Mouse (Mus musculus) gastrocnemius, postnatal 14 days (tissue): ENCODE measurements around the gene Spag5. TPM values are rescaled to one million over a fixed set of nuclear protein-coding genes. Genes with fewer than 3 reads are reported as not detected.

Experiments used
- total RNA-seq, 2 experiments: library from RNA; stranded (reverse); gene quantifications; 2 replicates each; pipeline ENCODE4 v1.2.3; 2021

The Spag5 gene
- total RNA-seq, 2 experiments from 2014 or later, result 5.3 TPM

Other genes with a start within 250 kb of the Spag5 start
- gene Eral1, start 221.1 kb upstream of the Spag5 start, total RNA-seq, result 10 to 100 TPM; 18.9 to 22.2 TPM
- gene Fam222b, start 206.9 kb upstream of the Spag5 start, total RNA-seq, result 1 to 10 TPM; 6.5 to 7.4 TPM
- gene Traf4, start 135.9 kb upstream of the Spag5 start, total RNA-seq, result 10 to 100 TPM in 1 of 2 experiments, 1 to 10 TPM in 1; 7.6 to 10.2 TPM
- gene Nek8, start 124.9 kb upstream of the Spag5 start, total RNA-seq, result 1 to 10 TPM; 1.4 to 2.1 TPM
- gene Tlcd1, start 124.8 kb upstream of the Spag5 start, total RNA-seq, result 1 to 10 TPM; 3.5 to 4.4 TPM
- gene Rpl23a, start 117.9 kb upstream of the Spag5 start, total RNA-seq, result 1,000 to 10,000 TPM; 1,019 to 1,174 TPM
- gene Rab34, start 113.1 kb upstream of the Spag5 start, total RNA-seq, result 10 to 100 TPM; 10.2 to 14.1 TPM
- gene Proca1, start 108.1 kb upstream of the Spag5 start, total RNA-seq, result under 1 TPM; 0.47 to 0.92 TPM
- 10 to 100 TPM; 45.1 to 47.5 TPM for gene Sdf2, start 55.8 kb upstream of the Spag5 start, total RNA-seq
- 10 to 100 TPM; 25.9 to 26.0 TPM for gene Supt6, start 55.5 kb upstream of the Spag5 start, total RNA-seq
- 100 to 1,000 TPM; 157 to 161 TPM for gene 2610507B11Rik, start 39.8 kb upstream of the Spag5 start, total RNA-seq
- gene BC030499, start 10.7 kb upstream of the Spag5 start, total RNA-seq, result under 1 TPM; 0.31 to 0.62 TPM
- gene Aldoc, start 21.4 kb downstream of the Spag5 start, total RNA-seq, result 1 to 10 TPM; 1.5 to 2.1 TPM
- 10 to 100 TPM; 23.1 to 25.1 TPM for gene Pigs, start 26.9 kb downstream of the Spag5 start, total RNA-seq
- gene Unc119, start 42.0 kb downstream of the Spag5 start, total RNA-seq, result 10 to 100 TPM; 16.1 to 17.8 TPM
- not detected for gene Foxn1, start 85.0 kb downstream of the Spag5 start, total RNA-seq
- not detected for gene Slc13a2, start 120.7 kb downstream of the Spag5 start, total RNA-seq
- 1 to 10 TPM in 1 of 2 experiments, under 1 TPM in 1; 0.95 to 2.1 TPM for gene Slc46a1, start 164.2 kb downstream of the Spag5 start, total RNA-seq
- gene Sarm1, start 196.2 kb downstream of the Spag5 start, total RNA-seq, result under 1 TPM; 0.55 to 0.72 TPM
- gene Vtn, start 197.6 kb downstream of the Spag5 start, total RNA-seq, result 10 to 100 TPM; 24.3 to 31.5 TPM
- not detected for gene Sebox, start 201.9 kb downstream of the Spag5 start, total RNA-seq
- gene Tmem199, start 210.6 kb downstream of the Spag5 start, total RNA-seq, result 10 to 100 TPM; 13.4 to 15.0 TPM
- 100 to 1,000 TPM; 102 to 113 TPM for gene Poldip2, start 210.7 kb downstream of the Spag5 start, total RNA-seq
- gene Tnfaip1, start 234.8 kb downstream of the Spag5 start, total RNA-seq, result 10 to 100 TPM; 33.7 to 36.5 TPM
- gene Ift20, start 234.8 kb downstream of the Spag5 start, total RNA-seq, result 10 to 100 TPM; 18.0 to 25.1 TPM
- gene Tmem97, start 249.2 kb downstream of the Spag5 start, total RNA-seq, result 1 to 10 TPM; 5.4 to 9.7 TPM